Mouse (Mus musculus) ES-E14 (cell line): ENCODE results near the gene Cldn34b2. TPM values are rescaled to one million over a fixed set of nuclear protein-coding genes. Genes with fewer than 3 reads are reported as not detected.
"Not testable (repeated sequence)": the region's sequence is repeated elsewhere in the genome, so short reads cannot be mapped to it uniquely, and the experiment has no call there.

Experiments
- DNase-seq: peaks from one replicate; pipeline ENCODE4 v3.0.0-alpha.2; 2013; ENCODE audit warnings: low read depth, low spot score
- H3K27ac ChIP-seq: 2 replicates; pipeline ENCODE4 v1.5.1; 2012; ENCODE audit warnings: low read depth, mild to moderate bottlenecking, low read length, moderate library complexity, mixed read lengths; ENCODE audit not compliant: poor library complexity, insufficient read depth, severe bottlenecking
- H3K36me3 ChIP-seq: 2 replicates; pipeline ENCODE4 v1.6.1; 2012; ENCODE audit warnings: mild to moderate bottlenecking, low read length, moderate library complexity, mixed read lengths; ENCODE audit not compliant: control insufficient read depth, poor library complexity, insufficient read depth, severe bottlenecking
- H3K4me1 ChIP-seq, 2 experiments: fragments of 150-350 bp in 1 of 2; sonication (generic) in 1 of 2; 2 replicates each; pipeline ENCODE4 v1.6.1; 2012; ENCODE audit warnings: low read length in 2 of 2, mild to moderate bottlenecking in 1 of 2, mixed read lengths in 1 of 2; ENCODE audit not compliant: control insufficient read depth in 2 of 2, insufficient read depth in 2 of 2, poor library complexity in 1 of 2
- H3K4me3 ChIP-seq, 2 experiments: fragments of 150-350 bp in 1 of 2; sonication (generic) in 1 of 2; 2 replicates each; pipeline ENCODE4 v1.5.1; 2012; ENCODE audit warnings: low read length in 2 of 2, low read depth in 1 of 2, mild to moderate bottlenecking in 1 of 2, mixed read lengths in 1 of 2; ENCODE audit not compliant: insufficient read depth in 1 of 2, poor library complexity in 1 of 2, severe bottlenecking in 1 of 2
- H3K9ac ChIP-seq: 2 replicates; pipeline ENCODE4 v1.6.1; 2012; ENCODE audit warnings: low read depth, mild to moderate bottlenecking, low read length, mixed read lengths; ENCODE audit not compliant: poor library complexity, insufficient read depth, severe bottlenecking
- H3K9me3 ChIP-seq: fragments of 150-350 bp; sonication (generic); 2 replicates; pipeline ENCODE4 v1.6.1; 2012; ENCODE audit warnings: low read depth, mild to moderate bottlenecking, low read length; ENCODE audit not compliant: control insufficient read depth, insufficient read depth
- CHD2 ChIP-seq: IDR thresholded peaks from 2 replicates; pipeline ENCODE4 v1.6.1; 2014; ENCODE audit warnings: mild to moderate bottlenecking, low read depth, low read length, inconsistent platforms
- HCFC1 ChIP-seq: IDR thresholded peaks from 2 replicates; pipeline ENCODE4 v1.6.1; 2012; ENCODE audit warnings: low read length, inconsistent platforms, borderline replicate concordance; ENCODE audit not compliant: insufficient read depth
- MAFK ChIP-seq: IDR thresholded peaks from 2 replicates; pipeline ENCODE4 v1.6.1; 2014; ENCODE audit warnings: mild to moderate bottlenecking, low read depth, low read length, inconsistent platforms; ENCODE audit not compliant: insufficient read depth
- ZC3H11A ChIP-seq: IDR thresholded peaks from 2 replicates; pipeline ENCODE4 v1.6.1; 2012; ENCODE audit warnings: low read depth, mild to moderate bottlenecking, inconsistent platforms, low read length, borderline replicate concordance
- ZNF384 ChIP-seq: IDR thresholded peaks from 2 replicates; pipeline ENCODE4 v1.6.1; 2012; ENCODE audit warnings: low read depth, low read length, inconsistent platforms
- in situ Hi-C, 2 experiments: fragments of 600-800 bp; cut with MboI; formaldehyde crosslinking; loops; one replicate each; pipeline ENCODE4 v1.15.1; 2025; ENCODE audit warnings: low sequenced_read_pairs in 2 of 2, inconsistent platforms in 1 of 2; ENCODE audit not compliant: unreplicated experiment in 2 of 2
- total RNA-seq: library from RNA; depleted of rRNA; stranded (reverse); fragments of 300-350 nt; gene quantifications from 2 replicates; pipeline ENCODE4 v1.2.3, GENCODE M21; 2012; rRNA removed

The Cldn34b2 gene
- not detected in 2 replicates for total RNA-seq

DNA sequence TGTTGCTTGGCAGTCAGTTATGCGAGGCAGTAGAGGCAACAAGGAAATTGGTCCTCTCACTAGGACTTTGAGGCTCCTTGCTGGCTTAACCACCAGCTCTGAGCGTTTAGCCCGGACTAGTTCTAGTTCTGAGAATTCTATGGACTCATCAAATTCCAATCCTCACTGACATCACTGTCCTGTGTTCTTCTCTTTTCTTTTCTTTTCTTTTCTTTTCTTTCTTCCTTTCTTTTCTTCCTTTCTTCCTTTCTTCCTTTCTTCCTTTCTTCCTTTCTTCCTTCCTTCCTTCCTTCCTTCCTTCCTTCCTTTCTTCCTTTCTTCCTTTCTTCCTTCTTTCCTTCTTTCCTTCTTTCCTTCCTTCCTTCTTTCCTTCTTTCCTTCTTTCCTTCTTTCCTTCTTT, at the start of gene Cldn34b2:
Cldn34b2 (minus strand) TSS at position 101 of the 400 bp plus-strand sequence.
- H3K9me3 ChIP-seq, H3K27ac ChIP-seq, DNase-seq, H3K4me3 ChIP-seq, H3K36me3 ChIP-seq, H3K9ac ChIP-seq, H3K4me1 ChIP-seq, in situ Hi-C loops: not testable (repeated sequence)

DNA sequence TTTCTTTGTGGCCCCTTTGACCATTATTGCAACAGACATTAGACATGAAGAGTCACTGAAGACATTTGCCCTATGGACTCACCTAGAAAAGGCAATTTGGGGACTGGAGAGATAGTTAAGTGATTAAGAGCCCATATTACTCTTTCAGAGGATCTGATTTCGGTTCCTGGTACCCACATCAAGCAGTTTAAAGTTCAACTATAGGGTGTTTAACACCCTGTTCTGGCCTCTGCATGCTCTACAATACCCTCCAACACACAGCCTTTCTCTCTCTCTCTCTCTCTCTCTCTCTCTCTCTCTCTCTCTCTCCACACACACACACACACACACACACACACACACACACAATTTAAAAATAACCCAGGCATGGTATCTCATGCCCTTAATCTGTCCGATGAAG, 49.4 kb upstream of the Cldn34b2 start:
- Histone ChIP-seq H3K36me3 (no peaks in the 10 kb centered on the region), H3K27ac (no peak overlapping the region), H3K9me3 (no peaks in the 10 kb centered on the region), H3K4me3 (no peak overlapping the region), H3K9ac (no peak overlapping the region), H3K4me1 (no peaks in the 10 kb centered on the region)
- no peak for TF ChIP-seq ZNF384
- TF ChIP-seq CHD2, result no peak
- TF ChIP-seq ZC3H11A, result no peak
- TF ChIP-seq MAFK, result no peak
- no peak for TF ChIP-seq HCFC1
- no peak for DNase-seq
- in situ Hi-C loops, result no loop called here

DNA sequence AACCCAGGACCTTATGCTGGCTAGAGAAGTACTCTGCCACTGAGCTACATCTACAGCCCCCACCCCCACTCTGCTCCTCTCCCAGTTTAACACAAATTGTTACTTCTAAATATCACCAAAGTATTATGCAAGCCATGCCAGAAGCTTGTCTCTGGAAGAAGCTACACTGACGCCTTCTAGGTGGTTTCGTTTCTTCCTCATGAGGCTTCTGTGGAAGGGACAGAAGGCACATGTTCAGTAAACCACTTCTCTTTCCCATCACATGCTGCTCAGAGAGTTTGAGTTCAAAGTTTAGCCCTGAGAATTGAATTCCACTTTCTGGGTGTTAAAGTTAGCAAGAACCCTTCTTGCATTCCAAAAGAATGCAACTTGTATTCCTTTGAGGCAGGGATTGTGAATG, 49.0 kb upstream of the Cldn34b2 start:
- DNase-seq, result no peak
- Histone ChIP-seq H3K4me1 (no peaks in the 10 kb centered on the region), H3K36me3 (no peaks in the 10 kb centered on the region), H3K9ac (no peak overlapping the region), H3K9me3 (no peaks in the 10 kb centered on the region), H3K27ac (no peak overlapping the region), H3K4me3 (no peak overlapping the region)
- in situ Hi-C loops, result no loop called here
- TF ChIP-seq HCFC1, result no peak

DNA sequence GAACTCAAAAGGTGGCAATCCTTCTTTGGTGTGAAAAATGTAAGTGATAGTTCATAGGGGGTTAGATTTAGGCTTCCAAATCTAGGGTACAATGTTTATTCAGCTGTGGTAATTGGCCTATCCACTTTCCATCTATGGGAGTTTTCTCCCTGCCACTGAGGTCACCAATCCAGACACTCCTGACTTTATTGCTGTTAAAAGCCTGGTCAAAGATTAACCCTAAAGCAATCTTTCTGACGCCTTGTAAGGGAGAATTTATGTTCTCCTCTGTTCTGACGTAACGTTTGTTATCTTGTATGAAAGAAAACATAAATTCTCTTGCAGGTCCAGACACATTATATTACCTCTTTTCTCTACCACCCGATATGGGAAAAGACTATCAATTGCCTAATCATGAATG, 47.4 kb upstream of the Cldn34b2 start:
- Histone ChIP-seq H3K9me3 (no peaks in the 10 kb centered on the region), H3K4me1 (no peaks in the 10 kb centered on the region), H3K36me3 (no peaks in the 10 kb centered on the region), H3K4me3 (no peak overlapping the region), H3K9ac (no peak overlapping the region), H3K27ac (no peak overlapping the region)
- in situ Hi-C loops, result no loop called here
- no peak for DNase-seq
- TF ChIP-seq CHD2, result no peak

DNA sequence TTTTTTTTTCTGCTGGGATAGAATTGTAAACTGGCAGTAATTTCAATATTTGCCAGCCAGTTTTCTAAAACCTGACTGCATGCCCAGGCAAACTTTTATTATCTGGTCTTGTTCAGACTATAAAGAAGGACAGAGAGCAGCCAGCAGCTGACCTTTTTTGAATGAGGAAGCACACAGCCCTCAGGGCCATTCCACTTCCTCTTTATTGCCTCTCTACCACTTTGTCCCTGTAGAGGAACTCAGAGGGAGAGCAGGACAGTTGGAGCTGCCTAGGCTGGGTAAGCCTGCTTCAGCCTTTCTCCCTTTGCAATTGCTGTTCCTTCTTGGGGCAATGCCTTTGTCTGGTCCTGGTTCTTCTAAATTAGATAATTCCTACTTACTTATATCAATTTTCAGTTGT, 44.1 kb upstream of the Cldn34b2 start:
- no peak overlapping the region for H3K9ac ChIP-seq
- no peak overlapping the region for H3K4me3 ChIP-seq
- no peak for TF ChIP-seq MAFK
- TF ChIP-seq ZC3H11A, result no peak
- TF ChIP-seq ZNF384, result no peak
- no peak for TF ChIP-seq HCFC1
- no peak for TF ChIP-seq CHD2
- in situ Hi-C loops, result no loop called here
- no peaks in the 10 kb centered on the region for H3K36me3 ChIP-seq
- H3K9me3 ChIP-seq, result no peaks in the 10 kb centered on the region
- H3K27ac ChIP-seq, result no peak overlapping the region
- DNase-seq, result no peak
- no peaks in the 10 kb centered on the region for H3K4me1 ChIP-seq
